In the genomic region with DNA sequence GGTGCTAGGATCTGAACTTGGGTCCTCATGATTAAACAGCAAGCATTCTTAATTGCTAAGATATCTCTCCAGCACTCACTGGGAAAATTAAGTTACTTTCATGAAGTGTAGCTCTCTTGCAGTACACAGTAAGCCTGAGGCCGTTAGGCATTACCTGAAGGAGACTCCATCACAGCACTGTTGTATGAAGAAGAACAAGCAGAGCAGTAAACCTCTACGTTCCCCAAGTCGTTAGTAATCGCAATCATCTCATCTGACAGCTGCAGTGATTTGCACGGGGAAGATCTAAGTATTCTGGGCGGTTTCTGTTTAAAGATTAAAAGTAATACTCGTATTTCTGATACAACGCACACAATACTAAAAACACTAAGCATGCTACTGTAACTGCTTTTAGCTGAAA, we compare ENCODE assay signal across 28 mouse cellular contexts.
"Had no signal": no experiment of that assay in that cellular context is flagged by ENCODE, and none has a peak within 500 bp of the region (broad histone marks: within the 10 kb centered on the region; RNA-seq: fewer than 3 reads in every experiment).

No protein-coding gene starts in this region.

- H3K4me2 ChIP-seq: embryonic facial prominence, embryonic 12.5 days; embryonic facial prominence, embryonic 13.5 days; embryonic facial prominence, embryonic 15.5 days; forebrain, embryonic 12.5 days; forebrain, embryonic 13.5 days; forebrain, embryonic 15.5 days had no signal

- ATAC-seq: forebrain, embryonic 13.5 days; forebrain, embryonic 14.5 days; forebrain, embryonic 15.5 days; forebrain, embryonic 16.5 days; forebrain, postnatal 0 days had no signal

- H3K4me3 ChIP-seq: embryonic facial prominence, embryonic 10.5 days; embryonic facial prominence, embryonic 12.5 days; embryonic facial prominence, embryonic 13.5 days; embryonic facial prominence, embryonic 15.5 days; erythroblast, embryonic 14.5 days; forebrain, embryonic 10.5 days; forebrain, embryonic 12.5 days; forebrain, embryonic 13.5 days; forebrain, embryonic 15.5 days; gastrocnemius, adult 2 months; heart, adult 2 months had no signal

- H3K9ac ChIP-seq: embryonic facial prominence, embryonic 12.5 days; embryonic facial prominence, embryonic 13.5 days; embryonic facial prominence, embryonic 15.5 days; forebrain, embryonic 12.5 days; forebrain, embryonic 13.5 days; forebrain, embryonic 15.5 days; forebrain, postnatal 0 days had no signal

- H3K4me1 ChIP-seq: embryonic facial prominence, embryonic 10.5 days; embryonic facial prominence, embryonic 12.5 days; embryonic facial prominence, embryonic 13.5 days; embryonic facial prominence, embryonic 15.5 days; forebrain, embryonic 10.5 days; forebrain, embryonic 12.5 days; forebrain, embryonic 13.5 days; forebrain, embryonic 15.5 days had no signal

- H3K9me3 ChIP-seq: embryonic facial prominence, embryonic 10.5 days; embryonic facial prominence, embryonic 12.5 days; embryonic facial prominence, embryonic 13.5 days; embryonic facial prominence, embryonic 15.5 days; forebrain, embryonic 10.5 days; forebrain, embryonic 12.5 days; forebrain, embryonic 13.5 days; forebrain, embryonic 15.5 days had no signal

- H3K27ac ChIP-seq: embryonic facial prominence, embryonic 10.5 days; embryonic facial prominence, embryonic 12.5 days; embryonic facial prominence, embryonic 13.5 days; embryonic facial prominence, embryonic 15.5 days; forebrain, embryonic 10.5 days; forebrain, embryonic 12.5 days; forebrain, embryonic 13.5 days; forebrain, embryonic 15.5 days; gastrocnemius, adult 2 months; heart, adult 2 months had no signal

- H3K27me3 ChIP-seq: embryonic facial prominence, embryonic 12.5 days; embryonic facial prominence, embryonic 13.5 days; embryonic facial prominence, embryonic 15.5 days; forebrain, embryonic 12.5 days; forebrain, embryonic 13.5 days; forebrain, embryonic 15.5 days had no signal

- DNase-seq: cerebellum, adult 2 months; cerebellum, adult 8-10 months; cerebellum, adult 9-10 months; cerebellum, adult 9-11 months; cerebellum, postnatal 10 days; cerebellum, postnatal 14 days; cerebellum, postnatal 25 days; cerebellum, postnatal 36 days; embryo, embryonic 11 days; forebrain, postnatal 0 days; gastrocnemius, adult 2 months; gastrocnemius, postnatal 10 days; gastrocnemius, postnatal 14 days; gastrocnemius, postnatal 25 days; gastrocnemius, postnatal 36 days; heart, adult 18-20 months; heart, adult 2 months had no signal
